Mouse (Mus musculus) G1E (cell line): ENCODE results near the gene Gm3327.
"Not testable (repeated sequence)": the region's sequence is repeated elsewhere in the genome, so short reads cannot be mapped to it uniquely, and the experiment has no call there.

Experiments used
- CTCF ChIP-seq: IDR thresholded peaks from 2 replicates; pipeline ENCODE4 v1.5.1; 2012; ENCODE audit warnings: low read depth, low read length, inconsistent platforms, mixed read lengths
- GATA1 ChIP-seq: IDR thresholded peaks from 2 replicates; pipeline ENCODE4 v1.6.1; 2012; ENCODE audit warnings: borderline replicate concordance, low read length, inconsistent platforms, mixed read lengths

DNA sequence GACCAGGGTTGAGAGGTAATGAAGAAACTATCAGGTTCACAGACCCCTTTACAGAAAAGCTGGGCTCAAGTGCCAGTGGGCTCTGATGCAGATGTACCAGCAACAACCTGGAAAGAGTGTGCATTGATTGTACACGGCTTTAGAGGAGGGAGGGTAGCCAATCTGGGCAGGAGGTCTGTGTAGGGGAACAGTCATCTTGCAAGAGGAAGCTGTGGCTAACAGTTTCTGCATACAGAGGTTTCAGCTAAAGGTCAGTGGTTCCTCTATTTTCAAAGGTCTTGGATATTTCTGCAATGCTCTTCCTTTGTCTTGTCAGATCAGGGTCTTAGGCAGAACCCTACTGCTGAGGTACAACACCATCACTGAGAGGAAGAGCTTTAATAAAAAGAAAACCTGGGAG, 32.1 kb upstream of the Gm3327 start:
- TF ChIP-seq CTCF, GATA1: not testable (repeated sequence)
